Mouse (Mus musculus): ENCODE results near the gene Srsf9.
"Not testable (repeated sequence)": the region's sequence is repeated elsewhere in the genome, so short reads cannot be mapped to it uniquely, and the experiment has no call there.

Gene Srsf9

DNA sequence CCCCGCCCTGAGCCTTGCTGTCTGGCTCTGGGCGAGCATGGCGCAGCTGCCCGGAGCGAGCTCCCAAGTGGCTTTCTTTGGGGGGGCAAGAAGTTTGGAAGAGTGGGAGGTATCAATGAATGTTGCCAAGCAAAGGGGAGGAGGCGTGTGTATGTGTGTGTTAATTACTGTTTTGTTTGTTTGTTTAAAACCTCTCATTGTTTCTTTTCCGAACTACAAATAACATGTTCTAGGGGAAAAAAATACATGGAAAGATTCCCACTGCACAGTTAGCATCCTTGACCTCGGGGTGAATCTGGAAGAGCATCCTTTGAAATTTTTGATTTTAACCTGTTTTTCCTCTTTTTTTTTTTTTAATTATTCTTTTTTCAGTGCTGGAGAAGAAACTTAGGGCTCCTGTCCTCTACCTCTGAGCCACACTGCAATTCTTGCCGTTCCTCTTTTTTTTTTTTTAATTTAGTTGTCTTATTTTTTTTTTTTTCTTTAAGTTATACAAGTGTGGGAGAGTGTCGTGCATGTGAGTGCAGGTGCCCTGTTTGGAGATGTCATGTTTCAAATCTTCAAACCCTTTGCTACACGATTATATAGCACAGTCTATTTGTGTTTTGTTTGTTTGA, 47.3 kb downstream of the Srsf9 start:
- DNase-seq = no peak

DNA sequence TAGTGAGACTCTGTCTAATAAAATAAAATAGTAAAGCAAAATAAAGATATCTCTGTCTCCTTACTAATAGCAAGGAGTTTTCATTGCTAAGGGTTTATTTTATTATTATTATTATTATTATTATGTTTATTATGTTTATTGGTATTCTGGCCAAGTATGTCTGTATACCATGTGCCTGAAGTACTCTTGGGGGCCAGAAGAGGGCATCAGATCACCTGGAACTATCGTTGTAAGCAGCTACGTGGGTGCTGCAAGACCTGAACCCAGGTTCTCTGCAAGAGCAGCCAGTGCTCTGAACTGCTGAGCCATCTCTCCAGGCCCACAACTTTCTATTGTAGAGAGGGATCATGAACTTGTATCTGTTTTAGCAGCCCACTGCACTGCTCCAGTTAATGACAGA, 48.5 kb downstream of the Srsf9 start:
- DNase-seq = no peak

DNA sequence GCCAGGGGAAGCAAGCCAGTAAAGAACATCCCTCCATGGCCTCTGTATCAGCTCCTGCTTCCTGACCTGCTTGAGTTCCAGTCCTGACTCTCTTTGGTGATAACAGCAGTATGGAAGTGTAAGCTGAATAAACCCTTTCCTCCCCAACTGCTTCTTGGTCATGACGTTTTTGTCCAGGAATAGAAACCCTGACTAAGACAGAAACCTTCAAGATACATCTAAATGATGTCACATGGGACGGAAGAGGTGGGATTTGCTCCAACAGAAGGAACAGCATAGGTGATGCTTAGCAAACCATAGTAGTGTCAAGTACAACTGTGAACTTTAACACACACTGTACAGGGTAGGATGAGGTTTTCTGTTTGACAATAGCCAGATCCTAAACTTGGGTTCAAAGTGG, 51.9 kb downstream of the Srsf9 start:
- not testable (repeated sequence) for DNase-seq
